Mouse (Mus musculus): ENCODE data around the gene Nptxr.
A peak's percentile ranks its signal among the peaks of the same experiment; 100 is the strongest.

Nptxr gene

GRCm38 (mm10) chr15:79804352-79805071, at the start of gene Nptxr:
Gene Nptxr (minus strand): TSS chr15:79804766.
- DNase-seq (ENCODE audit: low read depth), result peak; percentile 38

GRCm38 (mm10) chr15:79850143-79850542, 45.6 kb upstream of the Nptxr start:
- DNase-seq (ENCODE audit: low read depth), result no peak

- no peak for DNase-seq (ENCODE audit: low read depth)
These were observed 42.5 kb upstream of the Nptxr start for GRCm38 (mm10) chr15:79847100-79847499.

- no peak for DNase-seq (ENCODE audit: low read depth)
These were observed 41.4 kb upstream of the Nptxr start for GRCm38 (mm10) chr15:79845986-79846385.

GRCm38 (mm10) chr15:79842985-79843384, 38.4 kb upstream of the Nptxr start:
- DNase-seq (ENCODE audit: low read depth), result no peak

GRCm38 (mm10) chr15:79840281-79840680, 35.7 kb upstream of the Nptxr start:
- no peak for DNase-seq (ENCODE audit: low read depth)

GRCm38 (mm10) chr15:79834881-79835260, 30.3 kb upstream of the Nptxr start:
- DNase-seq (ENCODE audit: low read depth), result no peak

- DNase-seq (ENCODE audit: low read depth), result peak; percentile 91
These were observed 29.7 kb upstream of the Nptxr start, which contains the start of the genes Npcd and Cbx6 for GRCm38 (mm10) chr15:79834130-79834880. Gene Npcd (minus strand): TSS chr15:79834237. Gene Cbx6 (minus strand): TSS chr15:79834688.

- no peak for DNase-seq (ENCODE audit: low read depth)
These were observed 28.9 kb upstream of the Nptxr start for GRCm38 (mm10) chr15:79833251-79834050.

- DNase-seq (ENCODE audit: low read depth), result peak; percentile 89
These were observed 27.7 kb upstream of the Nptxr start for GRCm38 (mm10) chr15:79832064-79832900.

- peak; percentile 93 for DNase-seq (ENCODE audit: low read depth)
These were observed 25.8 kb upstream of the Nptxr start for GRCm38 (mm10) chr15:79830388-79830787.

GRCm38 (mm10) chr15:79829431-79829830, 24.9 kb upstream of the Nptxr start:
- no peak for DNase-seq (ENCODE audit: low read depth)

- peak; percentile 16 for DNase-seq (ENCODE audit: low read depth)
These were observed 23.9 kb upstream of the Nptxr start for GRCm38 (mm10) chr15:79828366-79829035.

- no peak for DNase-seq (ENCODE audit: low read depth)
These were observed 23.2 kb upstream of the Nptxr start for GRCm38 (mm10) chr15:79827778-79828210.

GRCm38 (mm10) chr15:79827061-79827777, 22.7 kb upstream of the Nptxr start:
- no peak for DNase-seq (ENCODE audit: low read depth)

- no peak for DNase-seq (ENCODE audit: low read depth)
These were observed 21.8 kb upstream of the Nptxr start for GRCm38 (mm10) chr15:79826221-79826935.

- DNase-seq (ENCODE audit: low read depth), result peak; percentile 74
These were observed 20.7 kb upstream of the Nptxr start for GRCm38 (mm10) chr15:79825146-79825825.

- no peak for DNase-seq (ENCODE audit: low read depth)
These were observed 19.2 kb upstream of the Nptxr start for GRCm38 (mm10) chr15:79823588-79824280.

Measured in induced T-regulatory cell, adult 2 months (primary cell).